Mouse (Mus musculus) gonadal fat pad, adult 2 months (tissue): ENCODE measurements around the gene Cox20. TPM values are rescaled to one million over a fixed set of nuclear protein-coding genes. Genes with fewer than 3 reads are reported as not detected.
"Not testable (repeated sequence)": the region's sequence is repeated elsewhere in the genome, so short reads cannot be mapped to it uniquely, and the experiment has no call there.

Experiments
- DNase-seq: peaks from one replicate; pipeline ENCODE4 v3.0.0-alpha.2; 2012; ENCODE audit warnings: low read depth
- polyA plus RNA-seq: library from polyadenylated mRNA; depleted of rRNA; stranded (reverse); fragments of >200 nt; gene quantifications from 2 replicates; pipeline ENCODE4 v1.2.3, GENCODE M21; 2012; rRNA removed

The Cox20 gene
- 20.8 and 21.1 TPM in 2 replicates for polyA plus RNA-seq

DNA sequence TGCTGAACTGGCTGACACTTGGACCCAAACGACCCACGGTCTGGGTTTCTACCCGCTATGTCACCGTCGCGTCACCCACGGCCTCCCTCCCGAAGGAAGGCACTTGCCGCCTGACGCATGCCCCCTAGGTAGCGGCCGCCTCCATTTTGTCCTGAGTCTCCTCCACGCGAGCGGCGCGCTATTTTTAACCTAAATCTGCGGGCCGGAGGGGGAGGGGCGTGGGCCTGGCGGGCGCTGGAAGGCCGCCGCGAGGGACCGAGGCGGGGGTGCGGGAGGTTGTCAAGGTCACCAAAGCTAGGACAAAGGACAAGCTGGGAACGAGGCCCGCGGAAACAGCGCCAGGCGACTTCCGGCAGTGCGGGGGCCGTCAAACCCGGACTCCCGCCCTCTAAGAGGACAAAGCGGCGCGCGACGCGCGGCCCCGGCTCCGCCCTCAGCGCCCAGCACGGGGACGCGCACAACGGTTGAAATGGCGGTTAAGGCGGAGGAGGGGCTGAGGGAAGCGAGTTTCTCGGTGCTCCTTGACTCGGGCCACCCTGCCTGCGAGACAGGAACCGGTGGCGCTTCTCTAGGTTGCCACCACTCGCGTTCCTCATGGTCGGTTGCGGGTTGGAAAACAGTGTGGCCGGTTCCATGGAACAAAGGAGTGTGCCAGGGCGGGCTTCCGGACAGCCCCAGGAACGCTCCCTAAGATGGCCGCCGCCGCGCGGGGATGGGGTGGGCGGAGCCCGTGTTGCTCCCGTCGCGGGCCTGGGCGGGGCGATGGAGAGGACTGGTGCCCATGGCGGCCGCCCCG lies at the start of gene Cox20:
Gene Cox20, plus strand, starts transcription at position 742 of the 796 bp plus-strand sequence.
- no peak for DNase-seq

DNA sequence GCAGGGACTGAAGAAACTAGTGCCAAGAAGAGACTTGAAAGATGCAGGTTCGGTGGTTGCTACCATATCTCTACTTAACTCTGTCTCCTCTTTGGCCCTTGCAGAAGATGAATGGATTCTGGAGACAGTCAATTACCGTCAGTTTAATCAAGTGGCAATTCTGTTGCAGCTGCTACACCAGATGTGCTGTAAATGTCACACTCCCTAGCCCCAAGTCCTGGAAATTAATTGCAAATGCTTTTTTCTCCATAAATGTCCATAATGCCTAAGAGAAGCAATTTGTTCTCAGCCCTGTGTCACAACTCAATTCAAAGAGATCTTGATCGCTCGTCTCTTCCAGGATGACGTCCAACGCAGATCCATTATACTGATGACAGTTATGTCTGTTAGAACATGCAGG lies 48.3 kb upstream of the Cox20 start:
- DNase-seq, result peak; percentile 45

DNA sequence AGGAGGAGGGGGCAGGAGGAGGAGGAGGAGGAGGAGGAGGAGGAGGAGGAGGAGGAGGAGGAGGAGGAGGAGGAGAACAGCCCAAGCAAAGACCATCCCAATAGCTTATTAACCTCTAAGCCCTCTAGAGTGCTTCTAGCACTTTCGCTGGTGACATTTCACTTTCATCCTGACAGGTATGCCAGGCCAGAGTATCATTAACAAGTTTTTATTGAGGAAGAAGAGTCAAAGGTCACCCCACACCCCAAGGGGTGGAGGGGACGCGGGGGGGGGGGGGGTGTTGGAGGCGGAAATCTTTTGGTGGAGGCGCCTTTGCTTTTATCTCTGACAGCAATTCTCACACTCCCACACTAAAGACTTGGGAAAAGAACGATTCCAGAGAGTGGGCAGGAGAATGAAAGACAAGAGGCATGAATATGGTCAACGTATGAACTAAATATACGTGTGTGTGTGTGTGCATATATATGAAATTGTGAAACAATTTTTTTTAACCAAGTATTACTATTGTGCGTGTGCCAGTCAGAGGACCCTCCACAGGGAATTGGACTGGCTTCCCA lies 43.7 kb upstream of the Cox20 start:
- no peak for DNase-seq

DNA sequence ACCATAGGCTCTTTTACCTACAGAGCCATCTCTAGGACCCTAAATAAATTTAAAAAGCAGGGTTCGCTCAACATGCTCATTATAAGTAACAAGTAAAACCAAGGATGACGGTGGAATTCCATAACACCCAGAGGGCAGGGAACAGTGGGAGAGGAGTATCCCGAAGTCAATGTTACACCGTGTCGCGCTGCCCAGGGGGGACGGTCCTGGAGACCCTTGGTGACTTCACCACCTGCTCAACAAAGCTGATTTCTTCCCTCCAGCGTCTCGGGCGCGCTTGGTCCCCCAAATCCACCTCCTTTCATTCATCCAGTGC lies 43.2 kb upstream of the Cox20 start:
- no peak for DNase-seq

DNA sequence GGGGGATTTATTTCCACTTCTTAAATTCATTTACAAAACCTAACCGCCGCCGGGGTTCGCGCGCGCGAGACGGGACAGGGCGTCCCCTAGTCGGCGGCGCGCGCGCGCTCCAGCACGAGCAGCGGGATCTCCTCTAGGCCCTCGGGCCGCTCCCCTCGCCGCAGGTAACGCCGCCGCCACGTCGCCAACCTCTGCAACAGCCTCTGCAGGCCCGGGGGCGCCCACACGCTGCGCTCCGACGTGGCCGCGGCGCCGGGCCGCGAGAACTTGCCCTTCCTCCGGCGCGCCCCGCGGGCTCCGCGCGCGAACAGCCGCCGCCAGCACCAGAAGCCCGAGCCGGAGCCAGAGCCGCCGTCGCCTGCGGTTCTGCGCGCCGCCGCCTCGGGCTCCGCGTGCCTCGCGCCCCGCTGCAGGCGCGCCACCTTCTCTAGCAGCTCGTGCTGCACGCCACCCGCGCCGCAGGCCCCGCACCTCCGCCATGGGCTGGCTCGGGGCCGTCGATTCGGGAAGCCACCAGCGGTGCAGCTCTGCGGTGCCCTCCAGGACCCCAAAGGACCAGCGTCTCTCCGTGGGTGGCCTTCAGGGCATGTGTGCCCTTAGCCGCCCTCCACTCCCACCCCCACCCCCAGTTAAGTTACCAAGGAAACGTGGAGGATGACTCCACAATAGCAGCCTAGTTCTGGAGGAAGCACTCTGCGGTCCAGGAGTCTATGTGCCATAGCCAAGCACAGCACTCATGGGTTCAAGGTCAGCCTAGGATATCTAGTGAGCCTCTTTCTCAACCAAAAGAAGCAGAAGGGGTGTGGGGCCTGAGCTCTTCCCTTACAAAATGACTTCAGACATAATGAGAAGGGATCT lies 42.6 kb upstream of the Cox20 start:
- DNase-seq, result no peak

DNA sequence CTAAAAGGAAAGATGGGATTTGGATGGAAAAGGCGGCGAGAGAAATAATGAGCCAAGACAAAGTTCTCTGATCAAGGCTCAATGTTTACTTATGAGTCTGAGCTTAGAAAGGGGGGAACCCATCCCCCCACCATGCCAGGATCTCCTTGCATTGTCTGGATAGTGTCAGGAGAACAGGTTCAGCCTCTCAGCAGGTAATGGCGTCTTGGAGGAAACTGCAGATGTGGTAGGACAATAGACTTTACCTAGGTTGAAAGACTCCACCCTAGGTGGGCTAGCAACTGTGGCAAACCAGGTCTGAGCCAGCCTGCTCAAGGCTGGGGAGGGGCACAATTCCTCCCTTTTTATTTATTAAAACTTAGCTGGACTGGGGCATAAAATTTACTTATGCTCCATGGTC lies 35.6 kb upstream of the Cox20 start:
- DNase-seq, result not testable (repeated sequence)

DNA sequence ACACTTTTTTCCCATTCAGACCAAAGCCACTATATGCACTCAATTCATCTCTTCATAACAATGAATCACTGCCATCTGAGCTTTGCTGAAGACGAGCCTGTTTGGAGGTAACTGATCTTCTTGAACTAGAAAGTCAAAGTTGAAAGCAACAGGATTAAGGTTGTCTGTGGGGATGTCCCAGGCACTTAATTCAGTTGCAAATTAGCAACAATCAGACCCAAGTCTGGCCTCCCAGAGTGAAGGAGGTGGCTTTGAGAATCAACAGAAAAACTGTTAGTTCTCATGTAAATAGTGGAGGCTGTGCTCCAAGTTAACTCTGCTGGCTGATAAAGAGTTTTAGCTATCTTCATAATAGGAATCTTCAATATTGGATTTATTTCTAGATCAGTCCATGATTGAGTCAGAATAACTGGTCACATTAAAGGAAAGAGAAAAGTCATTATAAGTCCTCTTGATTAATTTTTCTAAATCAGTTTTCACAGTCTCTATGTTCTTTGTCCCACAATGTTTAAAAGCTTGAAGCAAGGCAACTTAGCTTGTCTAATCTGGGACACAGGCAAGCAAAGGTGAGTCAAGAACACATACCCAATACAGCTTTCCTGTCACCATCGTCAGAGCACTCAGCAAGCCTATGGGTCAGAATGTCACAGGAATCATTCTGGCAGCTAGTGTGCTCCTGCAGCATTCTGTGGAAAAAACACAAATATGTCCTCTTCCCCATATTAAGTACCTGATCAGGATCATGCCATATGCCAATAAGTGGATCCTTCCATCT lies 34.8 kb upstream of the Cox20 start:
- DNase-seq, result no peak

DNA sequence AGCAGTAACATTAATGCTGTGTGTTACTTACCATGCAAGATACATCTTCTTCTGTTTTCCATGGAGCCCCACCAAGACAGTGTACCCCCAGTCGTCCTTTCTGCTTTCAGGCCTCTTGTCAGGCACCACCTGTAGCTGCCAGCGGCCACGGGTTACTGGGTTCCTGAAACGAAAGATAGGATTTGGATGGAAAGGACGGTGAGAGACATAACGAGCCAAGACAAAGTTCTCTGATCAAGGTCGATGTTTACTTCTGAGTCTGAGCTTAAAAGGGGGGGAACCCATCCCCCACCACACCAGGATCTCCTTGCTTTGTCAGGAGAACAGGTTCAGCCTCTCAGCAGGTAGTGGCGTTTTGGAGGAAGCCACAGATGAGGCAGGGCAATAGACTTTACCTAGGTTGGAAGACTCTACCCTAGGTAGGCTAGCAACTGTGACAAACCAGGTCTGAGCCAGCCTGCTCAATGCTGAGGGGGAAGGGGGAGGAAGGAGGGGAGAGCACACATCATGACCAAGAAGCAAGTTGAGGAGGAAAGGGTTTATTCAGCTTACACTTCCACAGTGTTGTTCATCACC lies 31.2 kb upstream of the Cox20 start:
- no peak for DNase-seq

DNA sequence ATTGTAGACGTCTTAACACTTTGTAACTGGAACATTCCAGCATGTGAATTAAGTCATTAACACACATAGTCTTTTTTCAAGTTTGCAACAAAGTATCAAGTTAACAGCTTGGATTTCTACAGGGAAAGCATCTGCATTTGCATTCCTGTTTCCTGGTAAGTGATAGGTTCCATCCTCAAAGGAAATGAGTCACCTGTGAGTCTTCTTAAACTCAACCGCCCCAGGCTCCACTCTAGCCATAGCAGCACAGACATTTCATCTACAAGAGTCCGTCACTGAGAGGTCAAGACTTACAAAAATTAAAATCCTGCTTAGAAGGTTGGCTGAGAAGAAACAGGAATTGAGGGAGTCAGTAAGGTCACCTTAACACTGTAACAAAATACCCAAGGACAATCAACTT lies 27.2 kb upstream of the Cox20 start:
- DNase-seq, result no peak

DNA sequence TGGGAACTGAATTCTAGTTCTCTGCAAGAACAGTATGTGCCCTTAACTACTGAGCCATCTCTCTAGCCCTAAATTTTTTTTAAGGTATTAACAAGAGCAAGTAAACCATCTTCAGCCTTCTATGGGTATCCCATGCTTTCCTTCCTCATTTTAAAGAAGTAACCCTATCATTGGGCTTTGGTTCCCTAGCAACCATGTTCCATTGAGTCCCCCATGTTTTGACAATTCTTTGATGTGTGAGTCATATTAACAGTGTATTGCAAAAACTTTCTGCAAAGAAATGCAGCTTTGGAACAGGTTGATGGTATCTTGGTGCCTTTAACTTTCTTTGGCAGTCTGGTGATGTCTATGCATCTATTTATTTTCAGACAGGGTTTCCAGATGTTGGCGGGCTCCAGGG lies 24.9 kb upstream of the Cox20 start:
- no peak for DNase-seq

DNA sequence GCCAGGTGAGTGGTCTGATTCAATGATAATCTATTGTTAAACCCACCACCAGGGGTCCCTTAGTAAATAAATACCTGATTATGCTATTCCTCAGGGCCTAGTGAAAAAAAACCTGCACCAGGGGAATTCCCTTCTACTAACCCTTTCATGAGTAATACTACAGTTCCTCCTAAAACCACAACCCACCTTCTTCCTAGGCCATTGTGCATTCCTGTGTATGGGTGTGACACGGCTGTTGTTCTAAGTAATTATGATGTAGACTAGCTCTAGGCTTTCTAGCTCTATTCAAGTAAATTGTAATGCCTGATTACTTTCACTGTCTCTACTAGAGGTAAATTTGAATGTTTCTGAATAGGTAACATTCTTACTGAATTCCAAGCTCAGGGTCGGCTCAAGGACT lies 17.7 kb upstream of the Cox20 start:
- not testable (repeated sequence) for DNase-seq

DNA sequence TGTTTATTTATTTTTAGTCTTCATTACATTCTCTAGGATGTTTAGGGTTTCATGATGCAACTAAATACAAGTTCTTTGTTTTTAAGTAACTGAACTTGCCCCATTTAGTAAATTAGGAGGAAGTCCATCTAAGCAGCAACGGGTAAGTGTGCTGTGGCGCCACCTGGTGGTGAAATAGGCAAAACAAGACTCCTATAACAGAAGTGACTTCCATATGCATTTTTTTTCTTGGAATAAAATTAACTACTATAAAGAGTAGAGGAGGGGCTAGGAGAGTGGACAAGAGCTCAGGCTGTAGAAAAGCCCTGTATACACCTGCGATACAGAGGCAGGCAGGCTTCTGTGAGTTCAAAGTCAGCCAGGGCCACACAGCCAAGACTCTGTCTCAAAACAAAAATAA lies 15.5 kb upstream of the Cox20 start:
- no peak for DNase-seq

DNA sequence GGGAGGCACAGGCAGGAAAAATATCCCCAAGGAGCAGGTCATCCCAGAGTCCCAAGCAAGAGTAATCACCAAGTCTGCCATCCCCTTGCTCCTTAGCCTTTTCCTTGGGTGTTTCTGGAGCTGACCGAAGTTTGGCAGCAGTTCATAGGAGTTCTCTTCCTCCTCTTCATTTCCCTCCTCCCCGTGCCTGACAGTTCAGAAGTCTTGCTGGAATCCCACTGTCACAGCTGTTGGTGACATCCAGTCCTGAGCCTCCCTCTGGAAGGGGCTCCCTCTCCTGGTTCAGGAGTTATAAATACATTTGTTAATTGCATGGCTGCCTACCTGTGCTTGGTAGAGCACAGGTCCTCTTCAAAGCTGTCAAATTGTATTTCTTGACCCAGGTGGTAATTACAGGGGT lies 9.4 kb upstream of the Cox20 start:
- no peak for DNase-seq

DNA sequence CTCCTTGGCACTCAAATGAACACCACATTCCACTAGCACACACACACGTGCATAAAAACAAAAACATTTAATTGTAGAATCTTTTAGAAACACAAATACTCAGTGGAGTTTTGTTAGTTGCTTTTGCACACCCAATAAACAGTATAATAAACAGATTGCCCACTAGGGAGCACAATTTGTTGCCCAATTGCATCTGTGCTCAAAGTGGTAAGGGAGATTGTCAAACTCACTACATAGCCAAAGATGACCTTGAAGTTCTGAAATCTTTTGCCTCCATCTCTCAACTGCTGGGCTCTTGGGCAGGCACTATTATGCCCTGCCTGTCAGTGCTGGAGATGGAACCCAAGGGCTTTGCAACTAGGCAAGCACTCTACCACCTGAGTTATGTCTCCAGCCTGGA lies 8.8 kb upstream of the Cox20 start:
- DNase-seq, result no peak

DNA sequence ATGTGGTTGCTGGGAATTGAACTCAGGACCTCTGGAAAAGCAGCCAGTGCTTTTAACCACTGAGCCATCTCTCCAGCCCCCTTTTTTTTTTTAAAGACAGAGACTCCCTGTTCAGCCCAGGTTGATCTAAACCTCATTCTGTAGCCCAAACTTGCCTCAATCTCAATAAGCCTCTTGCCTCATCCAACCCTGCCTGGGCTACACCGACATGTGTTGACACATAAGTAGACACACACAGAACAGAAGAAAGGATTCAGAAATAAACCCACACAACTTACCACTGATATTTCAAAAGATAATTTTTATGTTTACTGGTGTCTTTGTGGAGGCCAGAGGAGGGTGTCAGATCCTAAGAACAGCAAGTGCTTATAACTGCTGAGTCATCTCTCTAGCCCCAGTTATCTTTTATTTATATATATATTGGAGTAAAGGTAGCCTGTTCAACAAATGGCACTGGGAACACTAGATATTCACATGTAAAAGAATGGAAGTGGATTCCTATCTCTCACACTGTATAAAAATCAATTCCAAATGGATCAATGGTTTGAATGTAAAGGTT lies 5.8 kb upstream of the Cox20 start:
- no peak for DNase-seq

DNA sequence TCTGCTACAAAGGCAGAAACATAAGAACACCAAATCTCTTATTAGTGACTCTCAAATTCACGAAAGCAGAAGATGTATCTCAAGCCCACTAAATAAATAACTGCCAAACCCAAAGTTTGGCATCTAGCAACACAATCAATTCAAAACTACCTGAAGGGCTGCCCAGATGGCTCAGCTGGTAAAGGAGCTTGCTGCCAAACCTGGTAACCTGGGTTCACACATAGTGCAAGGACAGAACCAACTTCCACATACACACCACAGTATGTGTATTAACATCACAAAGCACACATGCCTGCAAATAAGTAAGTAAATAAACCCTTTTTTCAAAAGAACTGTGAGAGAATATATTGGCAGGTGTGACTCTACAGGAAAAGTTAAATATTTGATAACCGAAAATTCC lies 4.7 kb upstream of the Cox20 start:
- no peak for DNase-seq

DNA sequence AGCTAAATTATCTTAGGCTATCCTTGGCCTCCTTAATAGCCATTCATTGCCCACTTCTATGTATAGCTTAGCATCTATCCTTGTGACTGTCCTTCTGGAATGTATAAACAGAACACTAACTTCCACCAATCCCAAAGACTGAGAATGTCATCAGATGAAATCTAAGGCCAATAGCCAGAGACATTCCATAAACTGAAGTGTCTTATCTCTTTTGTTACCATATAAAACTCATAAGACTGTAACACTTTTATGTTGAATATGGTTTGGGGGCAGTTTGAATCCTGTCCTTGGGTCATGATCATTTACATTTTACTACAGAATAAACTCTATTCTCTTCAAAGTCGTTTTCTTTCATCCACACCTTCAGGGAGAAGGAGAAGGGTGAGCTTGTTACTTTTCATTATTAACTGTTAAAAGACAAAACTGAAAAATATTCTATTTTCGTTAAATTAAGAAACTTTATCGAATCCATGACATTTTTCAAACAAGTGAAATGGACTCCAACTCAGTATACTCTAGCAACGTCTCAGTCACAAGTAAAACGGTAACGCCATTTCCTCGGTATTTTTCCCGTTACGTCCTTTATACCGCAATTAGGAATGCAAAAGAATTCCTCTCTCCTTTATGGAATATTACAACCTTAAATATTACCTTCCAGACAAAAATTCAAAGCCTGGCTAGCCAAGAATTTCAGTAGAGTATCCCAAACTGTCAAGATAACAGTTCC lies 1.5 kb upstream of the Cox20 start:
- no peak for DNase-seq

DNA sequence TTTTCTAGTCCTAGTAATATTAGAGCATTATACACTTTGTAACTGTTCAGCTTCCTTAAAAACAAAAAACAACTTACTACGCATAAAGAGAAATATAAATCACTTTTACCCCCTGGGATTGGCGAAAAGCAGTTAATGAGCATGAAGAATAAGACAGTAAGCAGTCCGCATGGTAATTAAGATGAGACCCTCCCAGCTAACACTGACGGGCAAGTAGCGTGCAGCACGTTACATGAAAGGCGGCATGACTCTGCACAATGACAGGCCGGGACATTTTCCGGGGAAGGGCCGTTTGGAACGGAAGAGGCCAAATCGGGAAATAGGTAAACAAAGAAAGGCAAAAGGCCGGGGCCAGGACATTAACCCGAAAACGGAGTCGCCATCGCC lies 935 bp upstream of the Cox20 start:
- DNase-seq, result no peak

DNA sequence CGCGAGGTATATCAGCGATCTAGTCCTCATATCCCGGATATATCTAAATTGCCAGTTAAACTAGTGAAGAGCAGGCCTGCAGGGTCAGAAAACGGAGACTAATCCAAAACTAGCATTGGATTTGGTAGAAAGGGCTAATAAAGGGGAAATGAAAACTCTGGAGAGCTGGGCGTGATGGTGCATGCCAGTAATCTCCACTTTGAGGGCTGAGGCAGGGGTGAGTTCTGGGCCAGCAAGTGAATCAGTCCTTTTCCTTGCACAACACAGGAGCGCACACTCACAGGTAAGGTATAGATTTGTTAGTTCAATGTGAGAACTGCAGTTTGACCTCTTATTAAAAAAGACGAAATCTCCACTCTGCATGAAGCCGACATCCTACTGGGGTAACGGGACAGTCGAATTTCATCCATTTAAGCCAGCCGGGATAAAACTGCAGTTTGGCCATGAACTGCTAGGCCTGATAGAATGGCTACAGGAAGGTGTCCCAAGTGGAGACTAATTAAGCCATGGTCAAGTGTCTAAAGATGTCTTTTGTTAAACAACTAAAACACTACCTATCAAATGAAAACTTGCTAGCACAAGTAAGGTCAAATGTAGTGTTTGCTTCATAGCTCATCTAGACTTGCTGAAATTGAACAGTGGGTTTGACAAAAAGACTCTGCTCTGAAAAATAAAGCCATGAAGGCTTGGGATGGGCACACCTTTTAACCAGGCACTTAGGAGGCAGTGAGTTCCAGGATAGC lies 536 bp downstream of the Cox20 start:
- no peak for DNase-seq
